Mouse (Mus musculus) olfactory bulb, adult 2 months (tissue): ENCODE measurements around the gene Nfe2. TPM values are rescaled to one million over a fixed set of nuclear protein-coding genes. Genes with fewer than 3 reads are reported as not detected.
"Not testable (repeated sequence)": the region's sequence is repeated elsewhere in the genome, so short reads cannot be mapped to it uniquely, and the experiment has no call there.

Experiments
- H3K27ac ChIP-seq: fragments of 200-500 bp; 2 replicates; pipeline ENCODE4 v1.5.1; 2012; ENCODE audit warnings: low read depth, low read length; ENCODE audit not compliant: insufficient read depth
- H3K4me1 ChIP-seq: fragments of 200-500 bp; 2 replicates; pipeline ENCODE4 v1.6.1; 2012; ENCODE audit warnings: low read length; ENCODE audit not compliant: control insufficient read depth, insufficient read depth
- H3K4me3 ChIP-seq: fragments of 200-500 bp; 2 replicates; pipeline ENCODE4 v1.5.1; 2012; ENCODE audit warnings: mild to moderate bottlenecking, low read depth, low read length, moderate library complexity; ENCODE audit not compliant: insufficient read depth
- CTCF ChIP-seq: fragments of 200-500 bp; IDR thresholded peaks from 2 replicates; pipeline ENCODE4 v1.5.1; 2012; ENCODE audit warnings: low read depth, mild to moderate bottlenecking, low read length, moderate library complexity; ENCODE audit not compliant: insufficient read depth
- POLR2A ChIP-seq: fragments of 200-500 bp; IDR thresholded peaks from 2 replicates; pipeline ENCODE4 v1.6.1; 2012; ENCODE audit warnings: mild to moderate bottlenecking, low read depth, low read length, moderate library complexity; ENCODE audit not compliant: insufficient read depth
- WGBS: fragments of 180-500 bp; shearing (Covaris S2); methylation state at CpG from one replicate; pipeline ENCODE4 v1.1.7; 2018; 5-methylcytosine and 5-hydroxymethylcytosine counted together
- polyA plus RNA-seq: library from polyadenylated mRNA; stranded (reverse); fragments of >200 nt; gene quantifications from 2 replicates; pipeline ENCODE4 v1.2.4, GENCODE M21; 2012; ENCODE audit warnings: low replicate concordance; ENCODE audit not compliant: missing spikeins, insufficient read depth, insufficient read length

Nfe2 gene
- polyA plus RNA-seq, 1 experiment: not detected

DNA sequence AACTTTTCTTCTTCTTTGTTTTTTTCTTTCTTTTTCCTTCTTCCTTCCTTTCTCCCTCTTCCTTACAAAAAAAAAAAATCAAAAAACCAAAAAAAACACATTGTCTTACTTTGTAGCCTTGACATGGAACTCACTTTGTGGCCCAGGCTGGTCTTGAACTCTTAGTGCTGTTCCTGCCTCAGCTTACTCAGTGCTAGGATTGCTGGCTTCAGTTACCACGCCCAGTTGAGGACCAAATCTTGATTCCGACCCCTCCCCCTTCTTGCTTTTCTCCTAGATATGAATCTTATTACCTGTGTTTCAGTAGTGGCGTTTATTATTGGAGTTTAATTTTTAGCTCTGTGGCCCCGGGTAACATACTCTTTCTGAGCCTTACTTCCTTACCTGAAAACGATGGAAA lies 959 bp upstream of the Nfe2 start:
- H3K27ac ChIP-seq: no peak overlapping the region
- H3K4me3 ChIP-seq: no peak overlapping the region
- 86% methylated on average over 5 of the region's 5 CpGs for WGBS
- TF ChIP-seq POLR2A (no peak), CTCF (no peak)
- H3K4me1 ChIP-seq: peaks cover 6% of the 10 kb centered on the region; the same call in 1 of the 2 replicates

DNA sequence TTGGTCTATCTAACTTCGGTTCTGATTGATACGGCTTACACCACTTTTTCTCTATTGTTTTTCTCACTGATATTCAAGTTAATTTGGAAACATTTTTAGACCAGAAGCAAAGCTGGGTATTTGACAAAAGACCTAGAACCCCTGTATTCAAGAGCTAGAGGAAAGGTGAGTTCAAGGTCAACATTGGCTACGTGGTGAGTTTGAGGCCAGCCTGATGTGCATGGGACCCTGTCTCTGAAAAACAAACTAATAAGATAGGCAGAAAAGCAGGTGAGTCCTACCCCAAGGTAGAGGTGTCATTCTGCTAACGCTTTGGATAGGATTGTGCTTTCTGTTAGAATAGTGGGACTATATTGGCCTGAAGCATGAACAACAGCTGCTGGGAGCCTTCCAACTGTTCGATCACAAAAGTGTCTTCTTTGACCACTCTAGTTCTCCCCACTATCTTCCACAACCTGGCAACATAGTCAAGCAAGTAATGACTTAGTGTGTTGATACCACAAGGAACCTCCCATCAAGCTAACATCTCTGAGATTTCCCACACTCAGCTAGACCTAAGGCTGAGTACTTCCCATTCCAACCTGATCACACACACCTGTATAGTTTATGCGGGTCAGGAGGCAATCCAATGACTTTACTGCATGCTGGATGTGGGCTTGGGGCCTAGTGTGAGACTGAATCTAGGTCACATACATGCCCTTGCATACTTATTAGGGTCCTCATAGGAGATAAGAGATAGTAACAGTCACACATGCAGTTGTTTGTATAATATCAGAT lies 1.8 kb downstream of the Nfe2 start:
- H3K4me3 ChIP-seq: no peak overlapping the region
- peaks cover 6% of the 10 kb centered on the region; the same call in 1 of the 2 replicates for H3K4me1 ChIP-seq
- H3K27ac ChIP-seq: no peak overlapping the region
- 95% methylated on average over 6 of the region's 6 CpGs for WGBS
- TF ChIP-seq POLR2A (no peak), CTCF (no peak)

DNA sequence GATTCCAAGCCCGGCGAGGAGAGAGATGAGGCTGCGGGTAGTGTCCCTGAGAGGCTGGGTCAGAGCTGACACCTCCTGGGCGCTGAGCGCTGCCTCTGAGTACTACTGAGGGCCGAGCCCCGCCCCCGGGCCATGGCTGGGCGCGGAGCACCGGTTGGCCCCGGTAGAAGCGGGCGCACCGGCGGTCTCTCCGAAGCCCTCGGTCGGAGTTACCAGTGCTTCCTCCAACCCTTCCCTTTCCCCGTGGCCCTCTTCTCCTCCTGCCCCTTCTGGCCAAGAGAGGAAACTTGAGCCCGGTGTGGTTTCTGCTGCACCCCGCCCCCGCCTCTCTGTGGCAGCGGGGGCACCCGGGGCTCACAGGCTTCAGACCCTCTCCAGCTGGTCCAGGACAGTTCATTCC lies 3.0 kb downstream of the Nfe2 start:
- 2% methylated on average over 25 of the region's 25 CpGs for WGBS
- Histone ChIP-seq H3K4me3 (peak overlapping the region; percentile 27), H3K27ac (no peak overlapping the region), H3K4me1 (peaks cover 6% of the 10 kb centered on the region; the same call in 1 of the 2 replicates)
- TF ChIP-seq CTCF (no peak), POLR2A (no peak)

DNA sequence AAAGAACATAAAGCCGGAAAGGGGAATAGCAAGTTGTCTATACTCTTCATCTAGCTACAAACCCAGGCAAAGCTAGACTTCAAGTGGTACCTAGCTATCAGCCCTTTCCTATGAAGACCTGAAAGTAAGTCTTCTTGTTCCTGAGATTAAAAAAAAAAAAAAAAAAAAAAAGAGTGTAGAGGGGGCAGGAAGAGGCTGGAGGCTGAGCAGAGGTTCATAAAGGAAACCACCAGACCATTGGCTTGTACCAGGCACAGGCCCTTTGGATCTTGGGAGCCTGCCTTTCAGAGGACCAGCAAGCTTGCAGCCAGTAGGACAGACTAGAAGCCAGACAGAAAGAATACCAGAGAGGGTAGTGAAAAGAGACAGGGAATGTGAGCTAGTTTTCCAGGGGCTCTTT lies 4.9 kb downstream of the Nfe2 start:
- no peak overlapping the region for H3K4me3 ChIP-seq
- WGBS: 100% methylated on average over 1 of the region's 1 CpGs
- H3K4me1 ChIP-seq: peaks cover 6% of the 10 kb centered on the region; the same call in 1 of the 2 replicates
- H3K27ac ChIP-seq: no peak overlapping the region
- TF ChIP-seq CTCF (no peak), POLR2A (no peak)

DNA sequence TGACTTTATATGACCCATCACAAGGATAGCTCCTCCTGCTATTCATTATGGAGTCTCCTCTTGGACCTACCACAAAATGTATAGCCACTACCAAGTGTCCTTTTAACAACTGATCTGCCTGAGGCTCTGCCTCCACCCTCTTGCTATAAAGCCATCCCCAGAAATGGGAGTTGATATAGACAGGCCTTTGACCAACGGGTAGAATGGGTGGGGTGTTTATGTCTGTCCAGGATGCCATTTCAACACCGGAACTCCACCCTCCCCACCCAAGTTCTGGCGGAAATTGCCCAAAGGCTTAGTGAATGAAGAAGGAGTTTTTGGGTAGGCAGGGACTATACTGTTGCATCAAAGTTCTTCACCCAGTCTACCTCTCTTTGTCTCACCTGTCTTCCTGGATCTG lies 5.5 kb downstream of the Nfe2 start:
- Histone ChIP-seq H3K4me1 (peaks cover 6% of the 10 kb centered on the region; the same call in 1 of the 2 replicates), H3K4me3 (no peak overlapping the region), H3K27ac (no peak overlapping the region)
- TF ChIP-seq CTCF: no peak
- no peak for TF ChIP-seq POLR2A
- 83% methylated on average over 3 of the region's 3 CpGs for WGBS

DNA sequence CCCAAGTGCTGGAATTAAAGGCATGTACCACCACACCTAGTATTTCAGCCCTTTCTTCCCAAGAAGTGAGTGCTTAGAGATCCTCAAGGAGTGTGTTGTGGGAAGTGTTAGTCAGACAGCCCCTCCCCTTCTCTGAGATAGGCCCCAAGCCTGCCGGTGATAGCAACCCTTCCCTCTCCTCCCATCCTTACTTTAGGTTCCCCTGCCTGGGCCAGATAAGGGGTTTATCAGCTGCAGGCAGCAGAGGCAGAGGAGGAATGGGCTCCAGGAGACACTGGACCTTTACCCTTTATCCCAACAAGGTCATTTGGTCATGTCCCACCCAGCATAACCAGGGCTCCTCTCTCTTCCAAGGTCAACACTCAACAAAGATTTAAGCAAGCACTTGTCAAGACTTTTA lies 6.6 kb downstream of the Nfe2 start:
- WGBS: 40% methylated on average over 1 of the region's 1 CpGs
- no peak overlapping the region for H3K27ac ChIP-seq
- no peak for TF ChIP-seq POLR2A
- TF ChIP-seq CTCF: no peak
- H3K4me3 ChIP-seq: no peak overlapping the region
- peaks cover 6% of the 10 kb centered on the region; the same call in 1 of the 2 replicates for H3K4me1 ChIP-seq

DNA sequence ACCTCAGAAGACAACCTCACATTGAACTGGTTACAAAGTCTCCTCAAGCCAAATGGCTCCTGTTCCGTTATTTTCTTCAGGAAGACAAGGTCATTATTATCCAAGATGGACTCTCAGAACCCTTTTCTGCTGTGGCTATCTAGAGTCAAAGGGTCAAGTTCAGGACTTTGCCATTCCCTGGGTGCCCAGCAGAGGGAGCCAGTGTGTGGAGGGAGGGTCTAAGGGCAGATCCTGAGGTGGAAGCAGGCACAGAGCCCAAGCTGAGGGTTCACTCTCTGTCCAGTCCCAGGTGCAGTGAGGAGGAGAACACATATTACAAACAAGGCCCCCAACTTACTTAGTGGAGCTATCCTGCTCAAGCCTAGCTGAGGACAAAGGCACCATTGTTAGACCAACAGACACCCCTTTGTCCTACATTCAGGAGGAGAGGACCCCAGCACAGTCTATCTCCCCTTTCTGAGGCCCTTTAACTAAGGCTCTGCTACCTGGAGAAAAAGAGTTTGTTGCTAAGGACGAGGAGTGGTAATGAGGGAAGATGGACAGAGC lies 7.9 kb downstream of the Nfe2 start:
- 23% methylated on average over 2 of the region's 2 CpGs for WGBS
- Histone ChIP-seq H3K4me3 (no peak overlapping the region), H3K27ac (no peak overlapping the region), H3K4me1 (peaks cover 5% of the 10 kb centered on the region; the same call in 1 of the 2 replicates)
- TF ChIP-seq POLR2A (no peak), CTCF (peak; percentile 85; the same call in 1 of the 2 replicates)

DNA sequence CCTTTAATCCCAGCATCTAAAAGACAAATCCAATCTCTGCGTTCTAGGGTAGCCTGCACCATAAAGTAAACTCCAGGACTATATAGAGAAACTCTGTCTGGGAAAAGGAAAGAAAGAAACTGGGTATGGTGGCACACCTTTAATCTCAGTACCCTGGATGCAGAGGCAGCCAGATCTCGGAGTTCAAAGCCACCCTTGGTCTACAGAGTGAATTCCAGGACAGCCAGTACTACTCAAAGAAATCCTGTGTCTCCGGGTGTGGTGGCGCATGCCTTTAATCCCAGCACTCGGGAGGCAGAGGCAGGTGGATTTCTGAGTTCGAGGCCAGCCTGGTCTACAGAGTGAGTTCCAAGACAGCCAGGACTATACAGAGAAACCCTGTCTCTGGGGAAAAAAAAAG lies 8.7 kb downstream of the Nfe2 start:
- 85% methylated on average over 6 of the region's 6 CpGs for WGBS
- not testable (repeated sequence) for H3K4me3 ChIP-seq, H3K27ac ChIP-seq, H3K4me1 ChIP-seq

DNA sequence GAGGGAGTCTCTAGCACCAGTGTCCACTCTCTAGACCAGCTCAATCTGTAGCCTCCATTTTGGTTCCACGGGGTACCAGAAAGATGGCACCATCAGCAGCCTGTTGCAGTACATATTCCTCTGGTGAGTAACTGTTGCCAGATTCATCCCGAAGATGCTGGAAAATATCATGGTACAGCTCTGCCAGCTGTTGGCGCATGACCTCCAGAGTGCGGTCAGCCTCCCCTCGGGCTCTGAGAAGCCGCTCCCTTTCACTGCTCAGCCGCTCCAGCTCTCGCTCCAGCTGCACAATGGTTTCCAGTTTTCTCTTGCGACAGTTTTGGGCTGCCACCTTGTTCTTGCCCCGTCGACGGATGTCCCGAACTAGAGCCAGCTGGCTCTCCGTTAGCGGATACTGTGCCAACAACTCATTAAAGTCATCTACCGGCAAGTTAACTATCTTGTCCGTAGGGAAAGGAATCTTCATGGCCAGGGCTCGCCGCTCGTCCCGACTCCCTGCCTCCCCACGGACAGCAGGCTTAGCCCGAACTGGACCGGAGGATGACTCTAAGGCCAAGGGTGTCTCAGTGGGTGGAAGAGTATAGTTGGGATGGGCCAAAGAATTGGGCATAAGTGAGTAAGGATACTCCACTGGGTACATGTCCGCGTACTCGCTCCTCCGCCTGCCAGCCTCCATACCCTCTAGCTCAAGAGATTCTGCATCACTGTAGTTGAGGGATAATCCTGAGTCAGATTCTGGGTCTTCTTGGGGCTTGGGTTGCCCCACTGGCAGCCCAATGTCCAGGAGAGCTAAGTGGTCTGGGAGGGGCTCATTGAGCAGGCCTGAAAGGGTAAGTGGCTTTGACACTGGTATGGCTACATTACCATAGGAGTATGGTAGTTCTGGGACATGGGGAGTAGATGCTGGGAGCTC lies 9.5 kb downstream of the Nfe2 start:
- Histone ChIP-seq H3K4me1 (no peaks in the 10 kb centered on the region), H3K4me3 (no peak overlapping the region), H3K27ac (no peak overlapping the region)
- no peak for TF ChIP-seq CTCF
- TF ChIP-seq POLR2A: no peak
- WGBS: 70% methylated on average over 28 of the region's 28 CpGs
